Mouse (Mus musculus) G1E (cell line): ENCODE results near the gene Rasal3.

Source experiments
- CTCF ChIP-seq: IDR thresholded peaks from 2 replicates; pipeline ENCODE4 v1.5.1; 2012; ENCODE audit warnings: low read depth, low read length, inconsistent platforms, mixed read lengths
- GATA1 ChIP-seq: IDR thresholded peaks from 2 replicates; pipeline ENCODE4 v1.6.1; 2012; ENCODE audit warnings: borderline replicate concordance, low read length, inconsistent platforms, mixed read lengths
- TAL1 ChIP-seq: conservative IDR thresholded peaks from 2 replicates; pipeline ENCODE4 v1.6.1; 2012; ENCODE audit warnings: low read depth, low read length, inconsistent platforms, mixed read lengths

GRCm38 (mm10) chr17:32402011-32402778 lies 1.2 kb downstream of the Rasal3 start:
- TF ChIP-seq TAL1 (no peak), CTCF (no peak), GATA1 (no peak)
